Mouse (Mus musculus): ENCODE results near the gene Yjefn3.
"Not testable (repeated sequence)": the region's sequence is repeated elsewhere in the genome, so short reads cannot be mapped to it uniquely, and the experiment has no call there.

Yjefn3 gene

GRCm38 (mm10) chr8:69902163-69903062 lies at the start of gene Yjefn3, which contains the start of the genes Tssk6 and Ndufa13:
Gene Yjefn3 (minus strand): TSS chr8:69902712.
Gene Tssk6 (plus strand): TSS chr8:69902184.
Gene Ndufa13 (minus strand): TSS chr8:69902558.
- DNase-seq (ENCODE audit: inconsistent age in 2 of 2, low spot score in 1 of 2): peak in 1 of 2 experiments; percentile 69

DNA sequence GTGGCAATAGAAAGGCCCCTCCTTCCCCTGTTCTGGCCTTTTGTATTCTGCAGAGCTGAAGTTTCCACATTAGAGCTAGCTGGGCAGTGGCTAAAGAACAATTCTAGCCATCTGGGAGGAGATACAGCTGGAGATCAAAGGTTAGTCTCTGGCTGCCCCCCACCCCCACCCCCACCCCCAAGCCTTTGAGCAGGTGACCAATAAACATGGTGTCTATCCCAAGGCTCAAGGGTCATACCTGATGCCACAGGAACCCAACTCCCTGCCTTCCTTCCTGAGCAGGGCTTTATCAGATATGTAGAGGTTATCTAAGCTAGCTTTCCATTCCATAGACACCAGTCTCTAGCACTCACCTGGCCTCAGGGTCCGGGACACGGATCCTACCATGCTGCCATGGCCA lies 47.8 kb upstream of the Yjefn3 start:
- DNase-seq (ENCODE audit: inconsistent age in 2 of 2, low spot score in 1 of 2): no peak

GRCm38 (mm10) chr8:69942495-69942894 lies 40.0 kb upstream of the Yjefn3 start:
- not testable (repeated sequence) for DNase-seq (ENCODE audit: inconsistent age in 2 of 2, low spot score in 1 of 2)

- DNase-seq (ENCODE audit: inconsistent age in 2 of 2, low spot score in 1 of 2): no peak
Measured at GRCm38 (mm10) chr8:69940386-69940785, 37.9 kb upstream of the Yjefn3 start.

- DNase-seq (ENCODE audit: inconsistent age in 2 of 2, low spot score in 1 of 2): peak in 1 of 2 experiments; percentile 34
Measured at GRCm38 (mm10) chr8:69939633-69940032, 37.1 kb upstream of the Yjefn3 start.

DNA sequence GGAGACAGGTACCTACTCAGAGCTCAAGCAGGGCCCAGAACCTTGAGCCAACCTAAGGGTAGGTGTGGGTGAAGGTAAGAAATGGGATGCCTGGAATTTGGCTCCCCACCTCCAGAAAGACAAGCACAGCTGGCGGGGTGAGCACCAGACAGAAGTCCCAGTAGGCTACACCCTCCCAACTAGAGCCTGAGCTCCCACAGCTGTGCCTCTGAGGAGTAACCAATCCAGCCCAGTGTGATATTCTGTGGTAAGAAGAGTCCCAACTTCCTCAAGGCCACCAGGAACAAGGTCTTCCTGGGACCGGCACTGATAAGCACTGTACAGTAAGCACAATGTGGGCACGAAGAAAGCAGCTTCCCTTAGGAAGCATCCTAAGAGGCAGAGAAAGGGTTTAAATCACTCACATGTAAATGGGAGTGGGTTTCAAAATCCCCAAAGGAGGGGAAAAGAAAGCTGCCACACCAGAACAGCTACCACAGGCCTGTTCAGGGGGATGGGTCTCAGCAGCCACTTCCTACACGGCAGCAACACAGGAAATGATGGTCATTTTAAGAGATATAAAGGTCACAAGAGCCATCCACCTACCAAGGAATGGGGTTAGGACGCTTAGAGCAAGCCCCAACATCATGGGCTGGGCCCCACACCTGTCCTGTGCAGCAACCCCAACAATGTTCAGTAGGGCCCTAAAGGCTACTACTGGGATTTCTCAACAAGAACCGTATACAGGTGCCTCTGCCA lies 35.9 kb upstream of the Yjefn3 start:
- peak; percentile 58 to 64 for DNase-seq (ENCODE audit: inconsistent age in 2 of 2, low spot score in 1 of 2)

DNA sequence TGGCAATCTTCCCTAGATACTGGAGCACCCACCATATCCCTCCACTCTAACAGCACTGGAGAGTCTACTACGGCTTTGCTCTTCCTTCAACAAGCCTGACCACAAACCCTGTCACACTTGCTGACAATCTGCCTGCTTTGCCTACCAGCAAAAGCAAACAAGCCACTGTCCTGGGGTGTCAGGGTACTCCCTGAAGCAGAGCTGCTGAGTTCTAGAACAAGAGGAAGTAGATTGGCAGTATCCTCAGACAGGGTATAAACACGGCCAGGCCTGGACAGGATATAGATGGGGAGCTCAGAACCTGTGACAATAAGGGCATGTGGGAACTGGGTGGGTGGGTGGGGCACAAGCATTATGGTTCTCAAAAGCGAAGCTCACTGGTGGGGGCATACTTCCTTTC lies 35.0 kb upstream of the Yjefn3 start:
- DNase-seq (ENCODE audit: inconsistent age in 2 of 2, low spot score in 1 of 2): no peak

DNA sequence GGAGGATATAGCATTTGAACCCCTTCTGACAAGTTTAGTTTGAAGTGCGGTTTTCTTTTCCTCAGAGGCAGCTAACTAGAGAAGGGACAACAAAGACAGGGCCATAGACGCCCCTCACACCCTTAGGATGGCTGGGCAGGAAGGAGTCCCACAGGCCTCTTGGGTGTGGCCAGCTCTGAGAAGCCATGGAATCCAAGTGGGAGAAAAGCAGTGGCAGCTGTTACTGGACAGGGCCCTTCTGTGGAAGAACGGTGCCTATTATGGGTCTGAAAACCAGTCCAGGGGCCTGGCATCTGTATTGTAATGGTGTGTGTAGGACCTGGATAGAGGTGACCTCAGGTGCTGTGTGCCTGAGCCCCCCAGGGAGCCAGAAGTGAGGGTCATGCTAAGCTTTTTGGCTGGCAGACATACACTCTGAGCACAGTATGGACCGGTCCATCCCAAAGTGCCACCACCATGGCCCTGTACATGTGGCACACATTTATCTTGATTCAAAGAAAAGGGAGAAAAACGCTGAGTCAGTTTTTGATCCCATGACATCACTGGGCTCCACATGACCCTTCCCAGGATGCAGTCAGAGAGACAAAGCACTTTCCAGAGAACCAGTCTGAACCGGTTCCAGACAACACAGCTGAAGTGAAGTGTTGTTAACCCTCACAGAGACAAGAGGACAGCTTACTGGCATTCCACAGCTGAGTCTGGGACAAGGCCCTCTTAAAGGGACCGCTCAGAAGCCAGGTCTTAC lies 33.7 kb upstream of the Yjefn3 start:
- peak in 1 of 2 experiments; percentile 69 for DNase-seq (ENCODE audit: inconsistent age in 2 of 2, low spot score in 1 of 2)

DNA sequence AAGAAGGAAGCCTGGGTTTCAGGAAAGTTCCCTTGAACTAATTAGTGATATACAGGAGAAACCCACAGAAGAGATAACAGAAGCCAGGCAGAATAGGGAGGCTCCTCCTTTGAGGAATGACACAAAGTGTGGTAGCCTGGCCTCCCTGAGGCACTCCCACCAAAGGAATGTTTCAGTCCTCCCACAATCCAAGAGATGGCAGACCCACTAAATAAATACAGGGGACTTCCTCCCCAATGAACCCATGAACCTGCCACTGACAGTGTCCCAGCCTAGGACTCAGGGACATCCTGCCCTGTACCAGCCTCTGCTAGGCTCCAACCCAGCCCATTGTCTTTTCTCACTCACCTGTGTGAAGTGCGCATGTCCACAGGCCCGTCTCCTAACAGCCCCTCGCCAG lies 32.9 kb upstream of the Yjefn3 start:
- DNase-seq (ENCODE audit: inconsistent age in 2 of 2, low spot score in 1 of 2): no peak

DNA sequence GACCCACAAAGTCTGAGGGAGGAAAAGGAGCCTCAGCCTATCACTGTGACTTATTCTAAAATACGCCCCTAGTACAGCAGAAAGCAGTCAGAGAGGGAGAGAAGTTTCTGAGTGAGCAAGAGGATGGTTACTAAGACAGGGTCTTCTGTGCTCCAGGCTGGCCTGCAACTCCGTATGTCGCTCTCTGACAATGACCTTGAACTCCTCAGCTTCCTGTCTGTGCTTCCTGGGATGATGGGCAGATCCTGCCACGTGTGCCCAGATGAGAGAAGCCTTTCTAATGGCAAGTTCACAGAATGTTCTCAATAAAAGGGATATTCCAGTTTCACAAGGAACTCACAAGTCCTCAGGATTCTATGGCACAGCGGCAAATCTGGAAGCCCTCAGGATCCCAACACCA lies 32.1 kb upstream of the Yjefn3 start:
- DNase-seq (ENCODE audit: inconsistent age in 2 of 2, low spot score in 1 of 2): peak in 1 of 2 experiments; percentile 56

DNA sequence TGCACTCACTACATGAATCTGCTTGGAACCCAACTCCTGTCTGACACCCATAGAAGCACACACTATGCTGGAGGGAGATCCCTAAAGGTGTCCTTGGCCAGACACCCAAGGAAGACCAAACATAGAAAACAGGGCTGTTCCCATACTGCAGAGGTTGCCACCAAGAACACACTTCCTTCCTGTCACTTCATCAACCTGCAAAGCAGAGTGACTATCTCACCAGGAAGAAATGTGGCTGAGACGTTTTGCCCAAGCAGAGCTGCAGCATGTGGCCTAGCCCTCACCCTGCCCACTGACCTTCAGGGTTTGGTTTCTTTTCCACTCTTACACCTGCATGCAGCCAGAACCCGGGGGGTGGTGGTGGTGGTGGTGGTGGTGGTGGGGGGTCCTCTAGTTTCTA lies 31.3 kb upstream of the Yjefn3 start:
- no peak for DNase-seq (ENCODE audit: inconsistent age in 2 of 2, low spot score in 1 of 2)

DNA sequence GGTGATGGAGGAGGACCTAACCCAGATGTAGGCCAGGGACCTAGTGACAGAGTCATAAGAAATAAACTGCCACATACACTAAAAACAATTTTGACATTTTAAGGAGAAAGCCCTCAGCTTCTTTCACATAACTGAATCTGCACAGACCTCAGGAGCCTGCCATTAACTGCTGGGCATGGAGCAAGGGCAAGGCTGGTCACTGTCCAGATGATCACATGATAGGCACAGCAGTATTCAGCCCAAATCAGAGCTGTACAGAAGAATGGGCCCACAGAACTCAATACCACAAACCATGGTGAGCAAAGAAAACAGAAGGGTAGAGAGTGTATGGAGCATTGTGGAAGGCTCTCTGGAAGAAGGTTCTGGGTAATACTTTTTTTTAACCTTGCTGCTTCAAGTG lies 24.4 kb upstream of the Yjefn3 start:
- DNase-seq (ENCODE audit: inconsistent age in 2 of 2, low spot score in 1 of 2): no peak

GRCm38 (mm10) chr8:69923986-69924385 lies 21.5 kb upstream of the Yjefn3 start:
- DNase-seq (ENCODE audit: inconsistent age in 2 of 2, low spot score in 1 of 2): no peak

- DNase-seq (ENCODE audit: inconsistent age in 2 of 2, low spot score in 1 of 2): no peak
Measured at GRCm38 (mm10) chr8:69921141-69921540, 18.6 kb upstream of the Yjefn3 start.

DNA sequence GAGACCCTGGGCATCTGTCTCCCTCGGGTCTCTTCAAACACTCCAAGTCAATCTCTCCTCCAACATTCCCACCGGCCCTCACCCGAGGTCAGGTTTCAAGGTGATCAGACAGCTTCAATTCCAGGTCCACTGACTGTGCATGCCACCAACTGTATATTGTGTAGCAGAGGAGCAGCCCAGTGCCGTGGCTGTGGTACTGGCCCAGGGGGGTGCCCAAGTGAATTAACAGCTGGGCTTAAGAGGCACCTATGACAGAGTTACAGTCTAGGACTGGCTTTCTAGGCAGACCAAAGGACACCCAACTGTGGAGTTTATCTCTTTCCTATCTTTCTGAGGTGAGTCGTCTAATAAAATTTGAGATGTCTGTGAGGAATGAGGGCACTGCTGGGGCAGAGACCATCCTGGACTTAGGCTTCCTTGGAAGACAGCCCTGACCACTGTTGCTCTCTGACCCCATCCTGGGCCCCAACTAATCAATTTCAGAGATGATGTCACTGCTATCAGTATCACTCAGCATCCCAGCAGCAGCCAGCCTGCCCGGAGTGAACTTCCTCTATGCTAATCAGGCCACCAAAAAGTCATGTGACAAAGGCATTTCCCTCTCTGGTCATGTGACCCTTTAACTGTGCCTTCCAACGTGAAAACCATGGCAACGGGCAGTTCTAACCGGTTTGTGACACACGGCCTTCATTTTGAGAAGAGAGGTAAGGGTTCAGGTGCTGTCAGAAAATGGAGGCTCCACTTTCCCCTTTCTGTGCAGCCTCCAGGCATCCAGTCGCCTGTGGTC lies 17.6 kb upstream of the Yjefn3 start:
- DNase-seq (ENCODE audit: inconsistent age in 2 of 2, low spot score in 1 of 2): peak; percentile 59 to 79

DNA sequence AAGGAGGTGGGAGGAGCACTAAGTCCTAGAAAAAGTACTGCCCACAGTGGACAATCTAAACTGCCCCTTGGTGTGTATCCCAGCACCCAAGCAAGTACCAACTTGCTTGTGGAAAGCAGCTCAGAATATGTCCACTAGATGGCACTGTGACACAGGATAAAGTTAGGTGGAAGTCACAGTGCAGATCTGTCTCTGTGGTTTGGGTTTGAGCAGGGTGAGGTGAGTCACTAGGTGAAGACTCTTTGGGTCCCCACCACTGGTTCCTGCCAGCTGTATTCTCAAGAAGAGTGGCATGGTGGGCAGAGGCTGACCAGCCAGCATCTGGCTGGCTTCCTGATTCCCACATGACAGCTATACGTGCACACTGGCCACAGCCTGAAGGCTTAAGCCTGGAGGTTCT lies 16.5 kb upstream of the Yjefn3 start:
- DNase-seq (ENCODE audit: inconsistent age in 2 of 2, low spot score in 1 of 2): peak; percentile 82 to 96

GRCm38 (mm10) chr8:69918506-69918905 lies 16.0 kb upstream of the Yjefn3 start:
- DNase-seq (ENCODE audit: inconsistent age in 2 of 2, low spot score in 1 of 2): no peak

- DNase-seq (ENCODE audit: inconsistent age in 2 of 2, low spot score in 1 of 2): no peak
Measured at GRCm38 (mm10) chr8:69915748-69916147, 13.2 kb upstream of the Yjefn3 start.

DNA sequence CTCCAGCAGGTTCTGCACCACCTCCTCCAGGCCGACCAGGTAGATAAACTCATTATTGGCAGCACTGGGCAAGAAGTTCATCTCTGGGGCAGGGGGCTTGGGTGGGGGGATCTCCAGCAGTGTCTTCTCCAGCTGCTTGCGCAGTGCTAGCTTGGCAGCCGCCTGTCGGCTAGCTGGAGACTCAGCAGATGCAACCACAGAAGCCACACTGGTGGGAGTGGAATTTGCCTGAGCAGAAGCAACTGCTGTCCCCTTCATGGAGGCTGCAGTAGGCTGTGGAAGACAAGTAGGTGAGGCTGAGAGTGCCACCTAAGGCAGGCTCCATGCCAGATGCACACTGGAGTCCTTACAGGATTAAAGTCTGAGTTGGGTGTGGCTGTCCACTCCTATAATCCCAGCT lies 12.0 kb upstream of the Yjefn3 start:
- no peak for DNase-seq (ENCODE audit: inconsistent age in 2 of 2, low spot score in 1 of 2)

GRCm38 (mm10) chr8:69912478-69913074 lies 10.1 kb upstream of the Yjefn3 start:
- DNase-seq (ENCODE audit: inconsistent age in 2 of 2, low spot score in 1 of 2): no peak

All from adrenal gland, adult (tissue).